Mouse (Mus musculus): Measurements from ENCODE around the gene Sec16b. TPM values are rescaled to one million over a fixed set of nuclear protein-coding genes. Genes with fewer than 3 reads are reported as not detected.
A peak's percentile ranks its signal among the peaks of the same experiment; 100 is the strongest.

The Sec16b gene
- polyA plus RNA-seq, 1 experiment from 2014 or later = 10.6 TPM

DNA sequence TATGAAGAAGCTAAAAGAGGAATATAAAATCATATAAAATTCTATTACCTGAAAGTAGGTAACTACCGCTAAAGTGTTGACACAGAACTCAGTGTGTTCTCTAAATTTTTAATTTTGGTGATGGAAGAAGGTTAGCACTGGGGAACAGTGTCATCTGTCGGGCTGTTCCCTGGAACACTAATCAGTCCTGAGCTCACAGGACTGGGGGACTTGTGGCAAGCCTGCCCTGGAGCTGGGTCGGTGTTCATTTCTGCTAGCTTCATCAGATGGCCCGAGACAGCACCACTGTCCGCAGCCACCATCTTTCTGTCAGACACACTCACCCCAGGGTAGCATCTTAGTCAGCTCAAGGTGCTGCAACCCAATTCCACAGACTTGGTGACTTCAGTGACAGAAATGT lies 15.8 kb downstream of the Sec16b start:
- WGBS = 92% methylated on average over 5 of the region's 5 CpGs
- H3K4me3 ChIP-seq (replicated peaks; ENCODE audit: low read length) = no peak overlapping the region
- H3K36me3 ChIP-seq (ENCODE audit: control insufficient read depth, insufficient read depth, low read length) = no peaks in the 10 kb centered on the region
- H3K27ac ChIP-seq (ENCODE audit: low read length) = no peak overlapping the region
- H3K4me2 ChIP-seq (ENCODE audit: low read depth, low read length) = no peak overlapping the region
- no peak for ATAC-seq (ENCODE audit: insufficient read depth, low FRiP score)
- no peaks in the 10 kb centered on the region for H3K4me1 ChIP-seq (ENCODE audit: control insufficient read depth, insufficient read depth, low read length)
- H3K9me3 ChIP-seq (replicated peaks; ENCODE audit: control insufficient read depth, low read length) = no peaks in the 10 kb centered on the region
- H3K27me3 ChIP-seq (ENCODE audit: control insufficient read depth, insufficient read depth, low read length) = no peaks in the 10 kb centered on the region
- no peak overlapping the region for H3K9ac ChIP-seq (ENCODE audit: low read length)

- Histone ChIP-seq H3K9ac (ENCODE audit: low read length) (no peak overlapping the region), H3K4me3 (replicated peaks; ENCODE audit: low read length) (no peak overlapping the region), H3K27ac (ENCODE audit: low read length) (0 out of 2 replicates have a peak overlapping the region, but pooled peaks have one; percentile 89), H3K27me3 (ENCODE audit: control insufficient read depth, insufficient read depth, low read length) (no peaks in the 10 kb centered on the region), H3K4me2 (ENCODE audit: low read depth, low read length) (no peak overlapping the region), H3K36me3 (ENCODE audit: control insufficient read depth, insufficient read depth, low read length) (no peaks in the 10 kb centered on the region), H3K4me1 (ENCODE audit: control insufficient read depth, insufficient read depth, low read length) (no peaks in the 10 kb centered on the region), H3K9me3 (replicated peaks; ENCODE audit: control insufficient read depth, low read length) (no peaks in the 10 kb centered on the region)
- 61% methylated on average over 7 of the region's 7 CpGs for WGBS
- ATAC-seq (ENCODE audit: insufficient read depth, low FRiP score) = no peak; the same call in 1 of the 2 replicates
These were observed 18.2 kb downstream of the Sec16b start for GRCm38 (mm10) chr1:157524775-157525174.

GRCm38 (mm10) chr1:157525692-157526354 lies 19.3 kb downstream of the Sec16b start:
- H3K4me2 ChIP-seq (ENCODE audit: low read depth, low read length) = peak overlapping the region; percentile 47
- H3K27me3 ChIP-seq (ENCODE audit: control insufficient read depth, insufficient read depth, low read length) = no peaks in the 10 kb centered on the region
- H3K4me1 ChIP-seq (ENCODE audit: control insufficient read depth, insufficient read depth, low read length) = no peaks in the 10 kb centered on the region
- H3K9ac ChIP-seq (ENCODE audit: low read length) = peak overlapping the region; percentile 50
- H3K27ac ChIP-seq (ENCODE audit: low read length) = peak overlapping the region; percentile 89
- H3K4me3 ChIP-seq (replicated peaks; ENCODE audit: low read length) = peak overlapping the region; percentile 35
- no peaks in the 10 kb centered on the region for H3K36me3 ChIP-seq (ENCODE audit: control insufficient read depth, insufficient read depth, low read length)
- peak; percentile 92 for ATAC-seq (ENCODE audit: insufficient read depth, low FRiP score)
- WGBS = 63% methylated on average over 16 of the region's 16 CpGs
- H3K9me3 ChIP-seq (replicated peaks; ENCODE audit: control insufficient read depth, low read length) = no peaks in the 10 kb centered on the region

GRCm38 (mm10) chr1:157526625-157527024 lies 20.1 kb downstream of the Sec16b start:
- H3K27ac ChIP-seq (ENCODE audit: low read length) = peak overlapping the region; percentile 89
- peak overlapping the region; percentile 40 for H3K4me2 ChIP-seq (ENCODE audit: low read depth, low read length)
- no peaks in the 10 kb centered on the region for H3K4me1 ChIP-seq (ENCODE audit: control insufficient read depth, insufficient read depth, low read length)
- H3K36me3 ChIP-seq (ENCODE audit: control insufficient read depth, insufficient read depth, low read length) = no peaks in the 10 kb centered on the region
- H3K27me3 ChIP-seq (ENCODE audit: control insufficient read depth, insufficient read depth, low read length) = no peaks in the 10 kb centered on the region
- 39% methylated on average over 5 of the region's 5 CpGs for WGBS
- peak; percentile 52 for ATAC-seq (ENCODE audit: insufficient read depth, low FRiP score)
- peak overlapping the region; percentile 50 for H3K9ac ChIP-seq (ENCODE audit: low read length)
- peak overlapping the region; percentile 35 for H3K4me3 ChIP-seq (replicated peaks; ENCODE audit: low read length)
- no peaks in the 10 kb centered on the region for H3K9me3 ChIP-seq (replicated peaks; ENCODE audit: control insufficient read depth, low read length)

DNA sequence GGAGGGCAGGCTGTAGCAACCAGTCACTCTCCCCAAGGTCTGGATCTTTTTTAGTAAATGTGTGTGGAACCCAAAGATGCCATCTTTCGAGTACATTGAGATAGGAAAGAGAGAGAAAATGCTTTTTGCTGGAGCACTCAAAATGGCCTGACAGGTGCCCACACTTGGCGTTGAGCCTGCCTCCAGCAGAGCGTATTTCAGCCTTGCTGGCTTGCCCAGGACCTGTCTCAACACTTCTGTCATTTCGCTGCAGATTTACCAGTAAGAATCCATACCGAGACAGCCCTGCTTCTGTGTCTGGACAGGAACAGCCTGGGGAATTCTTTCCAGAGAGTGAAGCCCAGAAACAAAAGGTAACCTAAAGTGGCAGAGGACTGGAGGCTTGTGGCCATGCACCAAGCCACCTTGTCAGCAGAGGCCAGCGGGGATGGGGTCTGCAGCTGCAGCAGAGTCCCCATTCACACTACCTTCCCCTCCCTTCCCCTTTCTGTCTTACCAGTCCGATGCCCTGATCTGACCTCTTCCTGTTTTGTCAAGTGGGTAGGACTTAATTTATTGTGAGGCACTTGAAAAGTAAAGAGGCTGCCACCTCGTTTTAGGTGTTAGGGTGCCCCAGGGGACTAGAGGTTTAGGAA lies 26.4 kb downstream of the Sec16b start:
- no peaks in the 10 kb centered on the region for H3K27me3 ChIP-seq (ENCODE audit: control insufficient read depth, insufficient read depth, low read length)
- H3K4me3 ChIP-seq (replicated peaks; ENCODE audit: low read length) = no peak overlapping the region
- H3K9me3 ChIP-seq (replicated peaks; ENCODE audit: control insufficient read depth, low read length) = no peaks in the 10 kb centered on the region
- H3K4me1 ChIP-seq (ENCODE audit: control insufficient read depth, insufficient read depth, low read length) = no peaks in the 10 kb centered on the region
- H3K36me3 ChIP-seq (ENCODE audit: control insufficient read depth, insufficient read depth, low read length) = no peaks in the 10 kb centered on the region
- ATAC-seq (ENCODE audit: insufficient read depth, low FRiP score) = no peak
- H3K9ac ChIP-seq (ENCODE audit: low read length) = no peak overlapping the region
- H3K27ac ChIP-seq (ENCODE audit: low read length) = no peak overlapping the region
- H3K4me2 ChIP-seq (ENCODE audit: low read depth, low read length) = no peak overlapping the region
- WGBS = 55% methylated on average over 8 of the region's 8 CpGs

DNA sequence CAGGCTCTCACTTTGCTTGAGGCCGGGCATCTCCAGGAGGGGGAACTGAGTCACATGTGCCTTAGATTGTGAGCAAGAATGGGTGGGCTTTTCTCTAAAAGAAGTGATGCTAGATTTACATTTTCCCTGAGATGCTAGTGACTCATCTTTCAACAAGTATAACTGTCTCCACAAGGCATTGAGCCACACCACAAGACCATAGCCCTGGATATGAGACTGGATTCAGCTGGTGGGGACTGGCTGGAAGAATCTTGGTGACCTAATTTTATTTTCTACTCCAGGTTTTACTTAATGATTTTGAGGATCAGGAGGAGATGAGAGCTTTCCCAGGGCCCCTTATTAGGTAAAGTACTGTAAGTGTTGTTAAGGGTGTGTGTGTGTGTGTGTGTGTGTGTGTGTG lies 29.0 kb downstream of the Sec16b start:
- H3K4me1 ChIP-seq (ENCODE audit: control insufficient read depth, insufficient read depth, low read length) = no peaks in the 10 kb centered on the region
- H3K27me3 ChIP-seq (ENCODE audit: control insufficient read depth, insufficient read depth, low read length) = no peaks in the 10 kb centered on the region
- H3K36me3 ChIP-seq (ENCODE audit: control insufficient read depth, insufficient read depth, low read length) = no peaks in the 10 kb centered on the region
- 88% methylated on average over 1 of the region's 1 CpGs for WGBS
- H3K27ac ChIP-seq (ENCODE audit: low read length) = no peak overlapping the region
- H3K9me3 ChIP-seq (replicated peaks; ENCODE audit: control insufficient read depth, low read length) = no peaks in the 10 kb centered on the region
- no peak overlapping the region for H3K4me2 ChIP-seq (ENCODE audit: low read depth, low read length)
- no peak overlapping the region for H3K4me3 ChIP-seq (replicated peaks; ENCODE audit: low read length)
- no peak for ATAC-seq (ENCODE audit: insufficient read depth, low FRiP score)
- H3K9ac ChIP-seq (ENCODE audit: low read length) = no peak overlapping the region

GRCm38 (mm10) chr1:157536471-157536870 lies 29.9 kb downstream of the Sec16b start:
- no peaks in the 10 kb centered on the region for H3K4me1 ChIP-seq (ENCODE audit: control insufficient read depth, insufficient read depth, low read length)
- 12% methylated on average over 6 of the region's 6 CpGs for WGBS
- no peak overlapping the region for H3K4me3 ChIP-seq (replicated peaks; ENCODE audit: low read length)
- no peak overlapping the region for H3K9ac ChIP-seq (ENCODE audit: low read length)
- no peak overlapping the region for H3K27ac ChIP-seq (ENCODE audit: low read length)
- no peaks in the 10 kb centered on the region for H3K9me3 ChIP-seq (replicated peaks; ENCODE audit: control insufficient read depth, low read length)
- no peak for ATAC-seq (ENCODE audit: insufficient read depth, low FRiP score)
- H3K36me3 ChIP-seq (ENCODE audit: control insufficient read depth, insufficient read depth, low read length) = no peaks in the 10 kb centered on the region
- no peaks in the 10 kb centered on the region for H3K27me3 ChIP-seq (ENCODE audit: control insufficient read depth, insufficient read depth, low read length)
- H3K4me2 ChIP-seq (ENCODE audit: low read depth, low read length) = no peak overlapping the region

DNA sequence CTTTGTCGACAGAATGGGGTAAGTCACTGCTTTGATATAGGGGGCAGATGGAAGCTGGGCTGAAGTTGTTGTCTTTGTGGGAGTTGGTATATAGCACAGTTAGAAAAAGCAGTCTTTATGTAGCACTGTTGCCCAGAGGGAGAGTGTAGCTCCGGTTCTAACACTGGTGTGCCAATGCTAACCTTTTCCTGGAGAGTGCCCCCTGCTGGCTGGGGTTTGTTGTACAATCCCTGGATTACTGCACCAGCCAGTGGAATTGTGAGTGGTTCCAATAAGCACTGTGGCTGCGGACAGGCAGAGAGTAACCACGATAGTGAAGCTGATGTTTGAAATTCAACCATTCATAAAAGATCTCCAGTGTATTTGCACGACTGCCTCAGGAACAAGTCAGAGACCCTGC lies 31.1 kb downstream of the Sec16b start:
- no peaks in the 10 kb centered on the region for H3K36me3 ChIP-seq (ENCODE audit: control insufficient read depth, insufficient read depth, low read length)
- H3K27ac ChIP-seq (ENCODE audit: low read length) = no peak overlapping the region
- no peak overlapping the region for H3K4me3 ChIP-seq (replicated peaks; ENCODE audit: low read length)
- H3K27me3 ChIP-seq (ENCODE audit: control insufficient read depth, insufficient read depth, low read length) = no peaks in the 10 kb centered on the region
- ATAC-seq (ENCODE audit: insufficient read depth, low FRiP score) = no peak
- H3K4me1 ChIP-seq (ENCODE audit: control insufficient read depth, insufficient read depth, low read length) = no peaks in the 10 kb centered on the region
- no peak overlapping the region for H3K9ac ChIP-seq (ENCODE audit: low read length)
- H3K4me2 ChIP-seq (ENCODE audit: low read depth, low read length) = no peak overlapping the region
- no peaks in the 10 kb centered on the region for H3K9me3 ChIP-seq (replicated peaks; ENCODE audit: control insufficient read depth, low read length)
- WGBS = 76% methylated on average over 5 of the region's 5 CpGs

GRCm38 (mm10) chr1:157545056-157545455 lies 38.5 kb downstream of the Sec16b start:
- Histone ChIP-seq H3K9me3 (replicated peaks; ENCODE audit: control insufficient read depth, low read length) (no peaks in the 10 kb centered on the region), H3K9ac (ENCODE audit: low read length) (no peak overlapping the region), H3K36me3 (ENCODE audit: control insufficient read depth, insufficient read depth, low read length) (no peaks in the 10 kb centered on the region), H3K4me1 (ENCODE audit: control insufficient read depth, insufficient read depth, low read length) (no peaks in the 10 kb centered on the region), H3K4me2 (ENCODE audit: low read depth, low read length) (no peak overlapping the region), H3K4me3 (replicated peaks; ENCODE audit: low read length) (no peak overlapping the region), H3K27me3 (ENCODE audit: control insufficient read depth, insufficient read depth, low read length) (no peaks in the 10 kb centered on the region), H3K27ac (ENCODE audit: low read length) (no peak overlapping the region)
- ATAC-seq (ENCODE audit: insufficient read depth, low FRiP score) = no peak
- WGBS = 86% methylated on average over 8 of the region's 8 CpGs
